Mouse (Mus musculus) erythroblast, embryonic 14.5 days (primary cell): ENCODE results near the gene Unc93a.
"Not testable (repeated sequence)": the region's sequence is repeated elsewhere in the genome, so short reads cannot be mapped to it uniquely, and the experiment has no call there.

ENCODE experiments used
- GATA1 ChIP-seq: IDR thresholded peaks from 2 replicates; pipeline ENCODE4 v1.6.1; 2012; ENCODE audit warnings: low read length, inconsistent platforms, mixed read lengths
- TAL1 ChIP-seq: IDR thresholded peaks from 3 replicates; pipeline ENCODE4 v1.6.1; 2012; ENCODE audit warnings: low read length, inconsistent platforms, mixed read lengths

GRCm38 (mm10) chr17:13174029-13174428 lies 42.4 kb upstream of the Unc93a start:
- not testable (repeated sequence) for TF ChIP-seq GATA1, TAL1
